Comparison of ENCODE assay signal across 8 mouse cellular contexts in the genomic region with DNA sequence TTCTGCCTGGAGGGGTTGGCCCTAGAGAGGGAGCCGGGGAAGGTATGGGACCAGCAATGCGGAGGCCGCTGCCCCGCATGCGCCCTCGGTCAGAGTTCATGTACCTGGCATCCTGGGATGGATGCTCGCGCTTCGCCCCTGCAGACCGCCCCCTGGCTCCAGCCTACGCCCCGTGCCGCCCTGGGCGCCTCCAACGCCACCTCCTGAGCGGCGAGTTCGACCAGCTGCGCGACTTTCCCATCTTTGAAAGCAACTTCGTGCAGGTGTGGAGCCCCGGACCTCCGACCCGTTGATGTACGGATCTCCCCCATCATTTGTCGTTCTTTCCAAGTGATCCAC. TPM values are rescaled to one million over a fixed set of nuclear protein-coding genes. Genes with fewer than 3 reads are reported as not detected.
DNase-seq lines count a peak whose midpoint lies in the region; ATAC-seq and TF ChIP-seq lines count a peak whose summit lies in the region.

No protein-coding gene starts in this region.

- H3K4me1 ChIP-seq in embryonic facial prominence, embryonic 11.5 days (ENCODE audit: control insufficient read depth, insufficient read depth, low read length), result no peaks in the 10 kb centered on the region; the same call in 1 of the 2 replicates
- peaks cover 12% of the 10 kb centered on the region for H3K4me1 ChIP-seq in hindbrain, postnatal 0 days (ENCODE audit: insufficient read depth, low read length)
- peaks cover 8% of the 10 kb centered on the region for H3K4me1 ChIP-seq in midbrain, postnatal 0 days (ENCODE audit: insufficient read depth, low read length)

- peak overlapping the region; percentile 90 for H3K4me2 ChIP-seq in embryonic facial prominence, embryonic 11.5 days (ENCODE audit: low read depth, low read length)
- peak overlapping the region; percentile 96 for H3K4me2 ChIP-seq in hindbrain, postnatal 0 days (ENCODE audit: low read depth, low read length)
- peak overlapping the region; percentile 91 for H3K4me2 ChIP-seq in midbrain, postnatal 0 days (ENCODE audit: low read depth, low read length, poor library complexity, severe bottlenecking)

- no peak for DNase-seq in left cerebral cortex, adult 2 months (ENCODE audit: extremely low spot score in 1 of 2, low spot score in 2 of 2)
- no peak for DNase-seq in left cerebral cortex, postnatal 4 days
- no peak for DNase-seq in embryonic facial prominence, embryonic 11.5 days (ENCODE audit: low spot score)
- DNase-seq in hindbrain, postnatal 0 days (ENCODE audit: low spot score), result no peak
- DNase-seq in midbrain, postnatal 0 days (ENCODE audit: low spot score), result no peak
- DNase-seq in ovary, postnatal 14 days (ENCODE audit: low spot score), result no peak
- DNase-seq in layer of hippocampus, adult 9-11 months, result no peak
- no peak for DNase-seq in right cerebral cortex, postnatal 25 days

- peak overlapping the region; percentile 77 for H3K4me3 ChIP-seq in left cerebral cortex, adult 2 months
- peak overlapping the region; percentile 77 for H3K4me3 ChIP-seq in embryonic facial prominence, embryonic 11.5 days (ENCODE audit: low read depth, low read length)
- H3K4me3 ChIP-seq in hindbrain, postnatal 0 days (ENCODE audit: low read length), result peak overlapping the region; percentile 85
- peak overlapping the region; percentile 70 for H3K4me3 ChIP-seq in midbrain, postnatal 0 days (ENCODE audit: low read depth, low read length)

- H3K27ac ChIP-seq in left cerebral cortex, adult 2 months, result peak overlapping the region; percentile 97
- peak overlapping the region; percentile 84 for H3K27ac ChIP-seq in embryonic facial prominence, embryonic 11.5 days (replicated peaks; ENCODE audit: low read depth, low read length)
- peak overlapping the region; percentile 98 for H3K27ac ChIP-seq in hindbrain, postnatal 0 days
- peak overlapping the region; percentile 97 for H3K27ac ChIP-seq in midbrain, postnatal 0 days (ENCODE audit: low read depth, low read length)

- no peak for TF ChIP-seq CTCF in left cerebral cortex, adult 2 months (IDR thresholded peaks at IDR 0.05)
- peak; percentile 42; the same call in 1 of the 2 replicates for TF ChIP-seq CTCF in hindbrain, postnatal 0 days (IDR thresholded peaks at IDR 0.05; ENCODE audit: low read depth)
- TF ChIP-seq CTCF in midbrain, postnatal 0 days (IDR thresholded peaks at IDR 0.05), result peak; percentile 43; the same call in 1 of the 2 replicates

- under 1% methylated on average over 26 of the region's 26 CpGs for WGBS in embryonic facial prominence, embryonic 11.5 days
- 2% methylated on average over 26 of the region's 26 CpGs for WGBS in hindbrain, postnatal 0 days
- WGBS in midbrain, postnatal 0 days, result under 1% methylated on average over 26 of the region's 26 CpGs

- H3K27me3 ChIP-seq in embryonic facial prominence, embryonic 11.5 days (ENCODE audit: control insufficient read depth, insufficient read depth, low read length), result no peaks in the 10 kb centered on the region
- H3K27me3 ChIP-seq in hindbrain, postnatal 0 days (ENCODE audit: insufficient read depth, low read length), result no peaks in the 10 kb centered on the region
- H3K27me3 ChIP-seq in midbrain, postnatal 0 days (ENCODE audit: insufficient read depth, low read length), result no peaks in the 10 kb centered on the region

- no peaks in the 10 kb centered on the region for H3K36me3 ChIP-seq in embryonic facial prominence, embryonic 11.5 days (replicated peaks; ENCODE audit: control insufficient read depth, insufficient read depth, low read depth, low read length)
- H3K36me3 ChIP-seq in hindbrain, postnatal 0 days (ENCODE audit: insufficient read depth, low read length), result peaks cover 13% of the 10 kb centered on the region
- H3K36me3 ChIP-seq in midbrain, postnatal 0 days (ENCODE audit: insufficient read depth, low read length), result peaks cover 11% of the 10 kb centered on the region

- intact Hi-C loops in left cerebral cortex, adult 2 months (cut with DNase I), result no loop called here
- intact Hi-C loops in left cerebral cortex, postnatal 4 days (cut with DNase I), result no loop called here

- ATAC-seq in embryonic facial prominence, embryonic 11.5 days (replicated peaks; ENCODE audit: insufficient number of reproducible peaks, low FRiP score, low TSS enrichment, low read depth), result no peak
- no peak for ATAC-seq in hindbrain, postnatal 0 days
- ATAC-seq in midbrain, postnatal 0 days (ENCODE audit: low FRiP score), result no peak; the same call in 1 of the 2 replicates

- peak overlapping the region; percentile 90 for H3K9ac ChIP-seq in embryonic facial prominence, embryonic 11.5 days (replicated peaks; ENCODE audit: low read length)
- peak overlapping the region; percentile 89 for H3K9ac ChIP-seq in hindbrain, postnatal 0 days (replicated peaks; ENCODE audit: low read length)
- H3K9ac ChIP-seq in midbrain, postnatal 0 days (replicated peaks; ENCODE audit: low read length, poor library complexity, severe bottlenecking), result peak overlapping the region; percentile 91

- H3K9me3 ChIP-seq in embryonic facial prominence, embryonic 11.5 days (replicated peaks; ENCODE audit: control insufficient read depth, low read length), result no peaks in the 10 kb centered on the region
- H3K9me3 ChIP-seq in hindbrain, postnatal 0 days (ENCODE audit: low read length), result no peaks in the 10 kb centered on the region
- H3K9me3 ChIP-seq in midbrain, postnatal 0 days (ENCODE audit: low read length), result no peaks in the 10 kb centered on the region

RNA-seq across cellular contexts. Expression of a gene that starts 0.4 kb away (rescaled TPM):
- total RNA-seq in left cerebral cortex, adult 2 months (2021), result 10 to 100 TPM; 15.5 to 21.0 TPM
- 10 to 100 TPM; 23.8 to 27.3 TPM for total RNA-seq in left cerebral cortex, postnatal 4 days (2021)
- 10.8 and 11.2 TPM in 2 replicates for polyA plus RNA-seq in embryonic facial prominence, embryonic 11.5 days (2014; fragmentation: Nextera tagmentation; extraction: Ambion mirVana)
- 19.7 and 19.8 TPM in 2 replicates for total RNA-seq in hindbrain, postnatal 0 days (2014; rRNA removed)
- 26.7 and 31.9 TPM in 2 replicates for polyA plus RNA-seq in hindbrain, postnatal 0 days (2015; fragmentation: Nextera tagmentation; extraction: Ambion mirVana)
- 18.5 and 19.3 TPM in 2 replicates for total RNA-seq in midbrain, postnatal 0 days (2014; rRNA removed)
- polyA plus RNA-seq in midbrain, postnatal 0 days (2015; fragmentation: Nextera tagmentation; extraction: Ambion mirVana), result 23.8 and 27.7 TPM in 2 replicates

RNA-seq across cellular contexts. Expression of a gene that starts 0.4 kb away (rescaled TPM):
- total RNA-seq in left cerebral cortex, adult 2 months (2021), result 100 to 1,000 TPM; 192 to 201 TPM
- 100 to 1,000 TPM; 146 to 150 TPM for total RNA-seq in left cerebral cortex, postnatal 4 days (2021)
- polyA plus RNA-seq in embryonic facial prominence, embryonic 11.5 days (2014; fragmentation: Nextera tagmentation; extraction: Ambion mirVana), result 76.4 and 89.8 TPM in 2 replicates
- 311 and 319 TPM in 2 replicates for total RNA-seq in hindbrain, postnatal 0 days (2014; rRNA removed)
- polyA plus RNA-seq in hindbrain, postnatal 0 days (2015; fragmentation: Nextera tagmentation; extraction: Ambion mirVana), result 138 and 152 TPM in 2 replicates
- 247 and 273 TPM in 2 replicates for total RNA-seq in midbrain, postnatal 0 days (2014; rRNA removed)
- polyA plus RNA-seq in midbrain, postnatal 0 days (2015; fragmentation: Nextera tagmentation; extraction: Ambion mirVana), result 150 and 154 TPM in 2 replicates

RNA-seq across cellular contexts. Expression of a gene that starts 27.7 kb away (rescaled TPM):
- under 1 TPM in 1 of 2 experiments, not detected in 1; 0.29 TPM for total RNA-seq in left cerebral cortex, adult 2 months (2021)
- total RNA-seq in left cerebral cortex, postnatal 4 days (2021), result under 1 TPM in 1 of 2 experiments, not detected in 1; 0.10 TPM
- 0.07 TPM in 1 of 2 replicates, not detected in the other for polyA plus RNA-seq in embryonic facial prominence, embryonic 11.5 days (2014; fragmentation: Nextera tagmentation; extraction: Ambion mirVana)
- total RNA-seq in hindbrain, postnatal 0 days (2014; rRNA removed), result 0.14 and 0.47 TPM in 2 replicates
- 0.19 and 0.25 TPM in 2 replicates for polyA plus RNA-seq in hindbrain, postnatal 0 days (2015; fragmentation: Nextera tagmentation; extraction: Ambion mirVana)
- total RNA-seq in midbrain, postnatal 0 days (2014; rRNA removed), result 0.27 and 0.38 TPM in 2 replicates
- polyA plus RNA-seq in midbrain, postnatal 0 days (2015; fragmentation: Nextera tagmentation; extraction: Ambion mirVana), result 0.28 and 0.34 TPM in 2 replicates

RNA-seq across cellular contexts. Expression of a gene that starts 29.0 kb away (rescaled TPM):
- 10 to 100 TPM; 72.3 to 86.6 TPM for total RNA-seq in left cerebral cortex, adult 2 months (2021)
- total RNA-seq in left cerebral cortex, postnatal 4 days (2021), result 10 to 100 TPM; 31.9 to 32.6 TPM
- 61.1 and 66.4 TPM in 2 replicates for polyA plus RNA-seq in embryonic facial prominence, embryonic 11.5 days (2014; fragmentation: Nextera tagmentation; extraction: Ambion mirVana)
- total RNA-seq in hindbrain, postnatal 0 days (2014; rRNA removed), result 32.7 and 44.5 TPM in 2 replicates
- 28.3 and 32.7 TPM in 2 replicates for polyA plus RNA-seq in hindbrain, postnatal 0 days (2015; fragmentation: Nextera tagmentation; extraction: Ambion mirVana)
- 25.5 and 38.5 TPM in 2 replicates for total RNA-seq in midbrain, postnatal 0 days (2014; rRNA removed)
- polyA plus RNA-seq in midbrain, postnatal 0 days (2015; fragmentation: Nextera tagmentation; extraction: Ambion mirVana), result 22.7 and 25.4 TPM in 2 replicates

RNA-seq across cellular contexts. Expression of a gene that starts 31.5 kb away (rescaled TPM):
- total RNA-seq in left cerebral cortex, adult 2 months (2021), result 10 to 100 TPM in 1 of 2 experiments, 1 to 10 TPM in 1; 9.8 to 10.0 TPM
- 10 to 100 TPM; 20.5 to 24.5 TPM for total RNA-seq in left cerebral cortex, postnatal 4 days (2021)
- not detected in 2 replicates for polyA plus RNA-seq in embryonic facial prominence, embryonic 11.5 days (2014; fragmentation: Nextera tagmentation; extraction: Ambion mirVana)
- 10.2 and 15.5 TPM in 2 replicates for total RNA-seq in hindbrain, postnatal 0 days (2014; rRNA removed)
- polyA plus RNA-seq in hindbrain, postnatal 0 days (2015; fragmentation: Nextera tagmentation; extraction: Ambion mirVana), result 3.1 and 3.8 TPM in 2 replicates
- 7.1 and 11.8 TPM in 2 replicates for total RNA-seq in midbrain, postnatal 0 days (2014; rRNA removed)
- 2.1 and 3.7 TPM in 2 replicates for polyA plus RNA-seq in midbrain, postnatal 0 days (2015; fragmentation: Nextera tagmentation; extraction: Ambion mirVana)
